10 mouse cellular contexts compared by ENCODE assay signal in the genomic region with DNA sequence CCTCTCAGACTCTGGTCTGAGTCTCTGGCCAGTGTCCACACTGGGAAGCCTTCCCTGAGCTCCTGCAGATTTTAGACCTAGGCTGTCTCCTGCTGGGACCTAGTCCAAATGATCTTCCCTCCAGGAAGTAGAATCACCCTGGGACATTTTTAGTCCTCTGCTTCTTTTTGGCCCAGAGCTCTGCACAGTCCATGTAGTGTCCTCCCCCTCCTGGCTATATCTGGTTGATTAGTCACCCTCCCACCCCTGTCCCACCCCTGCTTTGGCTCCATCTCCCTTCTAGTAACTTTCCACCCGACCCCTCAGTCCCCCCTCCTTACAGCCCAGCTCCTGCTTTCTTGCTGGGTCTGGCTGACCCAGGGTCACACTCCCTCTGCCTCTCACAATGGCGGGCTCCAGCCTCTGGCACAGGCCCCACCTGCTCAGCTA. TPM values are rescaled to one million over a fixed set of nuclear protein-coding genes. Genes with fewer than 3 reads are reported as not detected.
A peak's percentile ranks its signal among the peaks of the same experiment; 100 is the strongest.
DNase-seq lines count a peak whose midpoint lies in the region; ATAC-seq and TF ChIP-seq lines count a peak whose summit lies in the region.
"Had no signal": no experiment of that assay in that cellular context is flagged by ENCODE, and none has a peak within 500 bp of the region (broad histone marks: within the 10 kb centered on the region; RNA-seq: fewer than 3 reads in every experiment).

No protein-coding gene starts in this region.

- WGBS in hindbrain, embryonic 16.5 days = 12% methylated on average over 2 of the region's 2 CpGs
- WGBS in hindbrain, embryonic 13.5 days = 7% methylated on average over 2 of the region's 2 CpGs
- WGBS in embryonic facial prominence, embryonic 10.5 days = 6% methylated on average over 2 of the region's 2 CpGs
- 28% methylated on average over 2 of the region's 2 CpGs for WGBS in lung, postnatal 0 days

- H3K4me2 ChIP-seq in hindbrain, embryonic 16.5 days (ENCODE audit: low read length) = no peak overlapping the region
- H3K4me2 ChIP-seq in hindbrain, embryonic 13.5 days = no peak overlapping the region
- H3K4me2 ChIP-seq in lung, postnatal 0 days (replicated peaks; ENCODE audit: low read depth, low read length) = no peak overlapping the region

- ATAC-seq in hindbrain, embryonic 16.5 days = peak; percentile 24; the same call in 1 of the 2 replicates
- no peak for ATAC-seq in hindbrain, embryonic 13.5 days (ENCODE audit: low FRiP score)
- peak; percentile 61 for ATAC-seq in lung, postnatal 0 days

- no peaks in the 10 kb centered on the region for H3K36me3 ChIP-seq in hindbrain, embryonic 16.5 days (ENCODE audit: control insufficient read depth, insufficient read depth, low read length)
- H3K36me3 ChIP-seq in hindbrain, embryonic 13.5 days = no peaks in the 10 kb centered on the region
- no peaks in the 10 kb centered on the region for H3K36me3 ChIP-seq in embryonic facial prominence, embryonic 10.5 days (replicated peaks)
- no peaks in the 10 kb centered on the region for H3K36me3 ChIP-seq in lung, postnatal 0 days (ENCODE audit: insufficient read depth, low read length)

- no peak for TF ChIP-seq CTCF in lung, postnatal 0 days (IDR thresholded peaks at IDR 0.05)

- H3K27me3 ChIP-seq in hindbrain, embryonic 16.5 days (replicated peaks; ENCODE audit: control insufficient read depth, insufficient read depth, low read length) = no peaks in the 10 kb centered on the region
- H3K27me3 ChIP-seq in hindbrain, embryonic 13.5 days = no peaks in the 10 kb centered on the region
- H3K27me3 ChIP-seq in embryonic facial prominence, embryonic 10.5 days (replicated peaks; ENCODE audit: low read depth, poor library complexity, severe bottlenecking) = no peaks in the 10 kb centered on the region
- H3K27me3 ChIP-seq in lung, postnatal 0 days (replicated peaks; ENCODE audit: insufficient read depth, low read length) = no peaks in the 10 kb centered on the region
- H3K27me3 ChIP-seq: CH12.LX had no signal

- no peak overlapping the region for H3K4me3 ChIP-seq in hindbrain, embryonic 16.5 days (ENCODE audit: low read length)
- H3K4me3 ChIP-seq in hindbrain, embryonic 13.5 days = no peak overlapping the region
- H3K4me3 ChIP-seq in embryonic facial prominence, embryonic 10.5 days = no peak overlapping the region
- no peak overlapping the region for H3K4me3 ChIP-seq in lung, postnatal 0 days (ENCODE audit: low read depth, low read length)

- H3K9me3 ChIP-seq in hindbrain, embryonic 16.5 days (ENCODE audit: control insufficient read depth, low read length) = no peaks in the 10 kb centered on the region
- H3K9me3 ChIP-seq in hindbrain, embryonic 13.5 days = no peaks in the 10 kb centered on the region
- H3K9me3 ChIP-seq in embryonic facial prominence, embryonic 10.5 days = peaks cover 6% of the 10 kb centered on the region; the same call in 1 of the 2 replicates
- no peaks in the 10 kb centered on the region for H3K9me3 ChIP-seq in lung, postnatal 0 days (ENCODE audit: low read length)

- DNase-seq in embryonic facial prominence, embryonic 10.5 days (ENCODE audit: low spot score) = no peak
- DNase-seq in heart, postnatal 10 days = peak; percentile 74 to 80
- DNase-seq in lung, postnatal 0 days (ENCODE audit: low spot score) = peak; percentile 81
- no peak for DNase-seq in spleen, adult 18-20 months
- no peak for DNase-seq in cerebellum, postnatal 4 days (ENCODE audit: low spot score in 2 of 2)
- no peak for DNase-seq in left cerebral cortex, adult 18-20 months (ENCODE audit: low spot score in 2 of 2)

- TF ChIP-seq EP300 in lung, postnatal 0 days (IDR thresholded peaks at IDR 0.05) = no peak

- H3K4me1 ChIP-seq in hindbrain, embryonic 16.5 days (ENCODE audit: control insufficient read depth, insufficient read depth, low read depth, low read length) = no peaks in the 10 kb centered on the region
- H3K4me1 ChIP-seq in hindbrain, embryonic 13.5 days (replicated peaks) = peaks cover 4% of the 10 kb centered on the region
- H3K4me1 ChIP-seq in embryonic facial prominence, embryonic 10.5 days = peaks cover 52% of the 10 kb centered on the region
- peaks cover 9% of the 10 kb centered on the region; the same call in 1 of the 2 replicates for H3K4me1 ChIP-seq in lung, postnatal 0 days (ENCODE audit: insufficient read depth, low read depth, low read length)

- intact Hi-C loops in heart, postnatal 10 days (cut with DNase I) = no loop called here

- H3K27ac ChIP-seq in hindbrain, embryonic 16.5 days (ENCODE audit: low read depth, low read length) = no peak overlapping the region
- H3K27ac ChIP-seq in hindbrain, embryonic 13.5 days = no peak overlapping the region
- peak overlapping the region; percentile 57 for H3K27ac ChIP-seq in embryonic facial prominence, embryonic 10.5 days (replicated peaks)
- no peak overlapping the region for H3K27ac ChIP-seq in lung, postnatal 0 days (ENCODE audit: low read length)

- H3K9ac ChIP-seq in hindbrain, embryonic 16.5 days (ENCODE audit: low read depth, low read length) = no peak overlapping the region
- no peak overlapping the region for H3K9ac ChIP-seq in hindbrain, embryonic 13.5 days
- no peak overlapping the region for H3K9ac ChIP-seq in lung, postnatal 0 days (replicated peaks; ENCODE audit: low read depth)

RNA-seq across cellular contexts. Expression of a gene that starts 18.3 kb away (rescaled TPM):
- 0.05 TPM in 1 of 2 replicates, not detected in the other for polyA plus RNA-seq in hindbrain, embryonic 16.5 days (2015; fragmentation: Nextera tagmentation; extraction: Ambion mirVana)
- polyA plus RNA-seq in hindbrain, embryonic 13.5 days (2015; fragmentation: Nextera tagmentation; extraction: Ambion mirVana) = not detected in 2 replicates
- polyA plus RNA-seq in embryonic facial prominence, embryonic 10.5 days (2016; fragmentation: Nextera tagmentation; extraction: Ambion mirVana) = 0.05 TPM in 1 of 2 replicates, not detected in the other
- under 1 TPM; 0.20 to 0.53 TPM for total RNA-seq in heart, postnatal 10 days (2021)
- 0.05 and 0.06 TPM in 2 replicates for polyA plus RNA-seq in lung, postnatal 0 days (2015; fragmentation: Nextera tagmentation; extraction: Ambion mirVana)
- total RNA-seq in left cerebral cortex, adult 18-20 months (2021) = under 1 TPM; 0.16 to 0.30 TPM
- total RNA-seq: hematopoietic stem cell, adult 5-6 weeks had no signal

Comparison
In these comparisons a context has a peak if more than half of its experiments do, and no peak if none do; other contexts are left out.
1. DNase-seq: peak in heart, postnatal 10 days (2 of 2) and lung, postnatal 0 days (single experiment); none in embryonic facial prominence, embryonic 10.5 days (single experiment), spleen, adult 18-20 months (0 of 2), cerebellum, postnatal 4 days (0 of 2) and left cerebral cortex, adult 18-20 months (0 of 2).